Mouse (Mus musculus): ENCODE data around the gene Krt12. TPM values are rescaled to one million over a fixed set of nuclear protein-coding genes. Genes with fewer than 3 reads are reported as not detected.

The Krt12 gene
- not detected in 2 replicates for polyA plus RNA-seq (2012; ENCODE audit: low replicate concordance)

GRCm38 (mm10) chr11:99422159-99422558 lies at the start of gene Krt12:
Gene Krt12, minus strand, starts transcription at chr11:99422259.

GRCm38 (mm10) chr11:99437972-99438371 lies 15.9 kb upstream of the Krt12 start, which contains the start of gene Krt20:
Gene Krt20, minus strand, starts transcription at chr11:99438150.

GRCm38 (mm10) chr11:99389264-99389663 lies 32.8 kb downstream of the Krt12 start, which contains the start of gene Krt10:
Gene Krt10, minus strand, starts transcription at chr11:99389364.

GRCm38 (mm10) chr11:99374803-99375202 lies 47.3 kb downstream of the Krt12 start, which contains the start of gene Krt28:
Gene Krt28, minus strand, starts transcription at chr11:99374903.

Other genes with a start within 250 kb of the Krt12 start
- 176 and 278 TPM in 2 replicates for gene Smarce1, start 191.2 kb downstream of the Krt12 start, polyA plus RNA-seq (2012; ENCODE audit: low replicate concordance)
- 0.89 and 1.3 TPM in 2 replicates for gene Krt222, start 178.2 kb downstream of the Krt12 start, polyA plus RNA-seq (2012; ENCODE audit: low replicate concordance)
- gene Krt24, start 137.0 kb downstream of the Krt12 start, polyA plus RNA-seq (2012; ENCODE audit: low replicate concordance): not detected in 2 replicates
- not detected in 2 replicates for gene Krt25, start 99.3 kb downstream of the Krt12 start, polyA plus RNA-seq (2012; ENCODE audit: low replicate concordance)
- not detected in 2 replicates for gene Krt26, start 84.3 kb downstream of the Krt12 start, polyA plus RNA-seq (2012; ENCODE audit: low replicate concordance)
- not detected in 2 replicates for gene Krt27, start 71.2 kb downstream of the Krt12 start, polyA plus RNA-seq (2012; ENCODE audit: low replicate concordance)
- not detected in 2 replicates for gene Krt28, start 47.4 kb downstream of the Krt12 start, polyA plus RNA-seq (2012; ENCODE audit: low replicate concordance)
- 4.0 and 10.0 TPM in 2 replicates for gene Krt10, start 32.9 kb downstream of the Krt12 start, polyA plus RNA-seq (2012; ENCODE audit: low replicate concordance)
- not detected in 2 replicates for gene Krt20, start 15.9 kb upstream of the Krt12 start, polyA plus RNA-seq (2012; ENCODE audit: low replicate concordance)
- not detected in 2 replicates for gene Krt23, start 70.9 kb upstream of the Krt12 start, polyA plus RNA-seq (2012; ENCODE audit: low replicate concordance)
- not detected in 2 replicates for gene Krt39, start 99.1 kb upstream of the Krt12 start, polyA plus RNA-seq (2012; ENCODE audit: low replicate concordance)
- gene Krt40, start 120.9 kb upstream of the Krt12 start, polyA plus RNA-seq (2012; ENCODE audit: low replicate concordance): not detected in 2 replicates
- not detected in 2 replicates for gene Krtap3-3, start 128.6 kb upstream of the Krt12 start, polyA plus RNA-seq (2012; ENCODE audit: low replicate concordance)
- not detected in 2 replicates for gene Krtap3-2, start 134.6 kb upstream of the Krt12 start, polyA plus RNA-seq (2012; ENCODE audit: low replicate concordance)
- gene Gm11939, start 137.2 kb upstream of the Krt12 start, polyA plus RNA-seq (2012; ENCODE audit: low replicate concordance): not detected in 2 replicates
- not detected in 2 replicates for gene Krtap3-1, start 144.4 kb upstream of the Krt12 start, polyA plus RNA-seq (2012; ENCODE audit: low replicate concordance)
- gene Krtap1-5, start 158.8 kb upstream of the Krt12 start, polyA plus RNA-seq (2012; ENCODE audit: low replicate concordance): not detected in 2 replicates
- not detected in 2 replicates for gene Krtap1-4, start 161.4 kb upstream of the Krt12 start, polyA plus RNA-seq (2012; ENCODE audit: low replicate concordance)
- gene Krtap1-3, start 169.1 kb upstream of the Krt12 start, polyA plus RNA-seq (2012; ENCODE audit: low replicate concordance): not detected in 2 replicates
- gene Krtap9-3, start 175.8 kb upstream of the Krt12 start, polyA plus RNA-seq (2012; ENCODE audit: low replicate concordance): not detected in 2 replicates
- not detected in 2 replicates for gene Gm11938, start 181.0 kb upstream of the Krt12 start, polyA plus RNA-seq (2012; ENCODE audit: low replicate concordance)
- gene Gm11937, start 187.9 kb upstream of the Krt12 start, polyA plus RNA-seq (2012; ENCODE audit: low replicate concordance): not detected in 2 replicates
- gene Krtap2-4, start 192.6 kb upstream of the Krt12 start, polyA plus RNA-seq (2012; ENCODE audit: low replicate concordance): not detected in 2 replicates
- gene Gm11562, start 198.2 kb upstream of the Krt12 start, polyA plus RNA-seq (2012; ENCODE audit: low replicate concordance): not detected in 2 replicates
- gene Krtap4-1, start 206.0 kb upstream of the Krt12 start, polyA plus RNA-seq (2012; ENCODE audit: low replicate concordance): not detected in 2 replicates
- gene Krtap4-2, start 212.8 kb upstream of the Krt12 start, polyA plus RNA-seq (2012; ENCODE audit: low replicate concordance): not detected in 2 replicates
- gene Krtap4-7, start 221.8 kb upstream of the Krt12 start, polyA plus RNA-seq (2012; ENCODE audit: low replicate concordance): not detected in 2 replicates
- not detected in 2 replicates for gene Gm11555, start 228.0 kb upstream of the Krt12 start, polyA plus RNA-seq (2012; ENCODE audit: low replicate concordance)
- not detected in 2 replicates for gene Gm11563, start 236.7 kb upstream of the Krt12 start, polyA plus RNA-seq (2012; ENCODE audit: low replicate concordance)
- not detected in 2 replicates for gene Krtap4-6, start 243.7 kb upstream of the Krt12 start, polyA plus RNA-seq (2012; ENCODE audit: low replicate concordance)

All from hematopoietic multipotent progenitor cell, adult 10-12 weeks (in vitro differentiated cells).